Mouse (Mus musculus) liver, embryonic 16.5 days (tissue): ENCODE data around the gene Hspb9. TPM values are rescaled to one million over a fixed set of nuclear protein-coding genes. Genes with fewer than 3 reads are reported as not detected.
A peak's percentile ranks its signal among the peaks of the same experiment; 100 is the strongest.

Source experiments
- ATAC-seq: fragments of 200-750 bp; cut with Nextera tagmentation; 2 replicates; pipeline ENCODE4 v1.8.0; 2017; ENCODE audit warnings: low read depth, mild to moderate bottlenecking, moderate number of reproducible peaks, moderate library complexity
- H3K27ac ChIP-seq: fragments of 300-500 bp; sonication (generic); 2 replicates; pipeline ENCODE4 v1.5.1; 2014; ENCODE audit warnings: mild to moderate bottlenecking, low read length
- H3K27me3 ChIP-seq: fragments of 300-500 bp; sonication (generic); 2 replicates; pipeline ENCODE4 v1.6.1; 2014; ENCODE audit warnings: low read depth, low read length, mixed read lengths; ENCODE audit not compliant: control insufficient read depth, insufficient read depth
- H3K36me3 ChIP-seq: fragments of 300-500 bp; sonication (generic); 2 replicates; pipeline ENCODE4 v1.6.1; 2014; ENCODE audit warnings: mild to moderate bottlenecking; ENCODE audit not compliant: control insufficient read depth, insufficient read depth
- H3K4me1 ChIP-seq: fragments of 300-500 bp; sonication (generic); 2 replicates; pipeline ENCODE4 v1.6.1; 2014; ENCODE audit warnings: low read depth, low read length, mixed read lengths; ENCODE audit not compliant: control insufficient read depth
- H3K4me2 ChIP-seq: fragments of 300-500 bp; sonication (generic); 2 replicates; pipeline ENCODE4 v1.6.1; 2014; ENCODE audit warnings: low read depth, low read length, mixed read lengths
- H3K4me3 ChIP-seq: fragments of 300-500 bp; sonication (generic); 2 replicates; pipeline ENCODE4 v1.5.1; 2014; ENCODE audit warnings: low read depth, mild to moderate bottlenecking, low read length
- H3K9ac ChIP-seq: fragments of 300-500 bp; sonication (generic); 2 replicates; pipeline ENCODE4 v1.6.1; 2014; ENCODE audit warnings: low read depth, low read length
- H3K9me3 ChIP-seq: fragments of 300-500 bp; sonication (generic); replicated peaks from 2 replicates; pipeline ENCODE4 v1.6.1; 2016; ENCODE audit warnings: low read length; ENCODE audit not compliant: control insufficient read depth
- WGBS: fragments of 180-500 bp; shearing (Covaris S2); extraction: QIAGEN DNeasy Blood & Tissue Kit; methylation state at CpG from one replicate; pipeline ENCODE4 v1.1.7; 2014; ENCODE audit not compliant: insufficient replicate concordance; 5-methylcytosine and 5-hydroxymethylcytosine counted together
- polyA plus RNA-seq: library from polyadenylated mRNA; unstranded; fragments of >200 nt; fragmentation: Nextera tagmentation; extraction: Ambion mirVana; gene quantifications from 2 replicates; pipeline ENCODE4 v1.2.1, GENCODE M21; 2015

Gene Hspb9
- polyA plus RNA-seq, 1 experiment from 2014 or later: 0.24 TPM

DNA sequence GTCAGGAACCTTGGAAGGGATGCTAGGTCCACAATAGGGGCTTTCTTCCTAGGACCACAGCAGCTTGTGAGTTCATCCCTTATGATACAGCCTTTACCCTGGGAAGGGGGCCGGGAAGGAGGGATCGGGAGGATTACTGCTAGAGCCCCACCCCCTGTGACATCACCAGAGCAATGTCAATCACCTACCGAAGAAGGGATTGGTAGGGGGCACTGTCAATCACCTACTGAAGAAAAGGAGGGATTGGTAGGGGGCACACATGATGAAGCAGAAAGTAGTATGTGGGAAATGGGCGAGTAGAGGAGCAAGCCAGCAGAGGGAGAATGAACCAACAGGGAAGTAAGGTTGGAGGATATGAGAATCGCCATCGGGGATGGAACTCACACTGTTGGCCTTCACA lies 42.8 kb downstream of the Hspb9 start:
- 50% methylated on average over 6 of the region's 6 CpGs for WGBS
- H3K4me1 ChIP-seq: peaks cover 11% of the 10 kb centered on the region
- no peak overlapping the region for H3K9ac ChIP-seq
- no peak for ATAC-seq
- H3K9me3 ChIP-seq: no peaks in the 10 kb centered on the region
- H3K36me3 ChIP-seq: no peaks in the 10 kb centered on the region
- H3K27me3 ChIP-seq: peaks cover 60% of the 10 kb centered on the region
- H3K4me3 ChIP-seq: no peak overlapping the region
- no peak overlapping the region for H3K4me2 ChIP-seq
- H3K27ac ChIP-seq: no peak overlapping the region

DNA sequence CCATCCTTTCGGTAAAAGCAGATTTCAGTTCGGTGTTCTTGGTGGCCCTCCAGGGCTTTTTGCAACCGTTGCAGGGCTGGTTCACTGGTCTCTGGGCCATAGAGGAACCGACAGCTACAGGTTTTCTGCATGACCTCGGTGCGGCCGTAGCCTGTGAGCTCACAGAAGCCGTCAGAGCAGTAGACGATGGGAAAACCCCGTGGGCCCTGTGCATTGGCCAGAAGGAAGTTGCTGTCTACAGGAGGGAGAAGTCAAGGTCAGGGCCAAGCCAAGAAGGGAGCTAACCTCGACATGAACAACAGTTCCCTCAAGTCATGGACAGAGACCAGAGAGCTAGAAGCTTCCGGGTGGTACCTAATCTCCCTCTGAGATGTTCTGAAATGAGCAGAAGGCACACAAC lies 43.9 kb downstream of the Hspb9 start:
- ATAC-seq: no peak
- no peaks in the 10 kb centered on the region for H3K36me3 ChIP-seq
- H3K4me3 ChIP-seq: no peak overlapping the region
- H3K27ac ChIP-seq: no peak overlapping the region
- H3K27me3 ChIP-seq: peaks cover 55% of the 10 kb centered on the region
- no peak overlapping the region for H3K9ac ChIP-seq
- H3K4me1 ChIP-seq: peaks cover 16% of the 10 kb centered on the region
- WGBS: 67% methylated on average over 12 of the region's 12 CpGs
- no peaks in the 10 kb centered on the region for H3K9me3 ChIP-seq
- H3K4me2 ChIP-seq: no peak overlapping the region

DNA sequence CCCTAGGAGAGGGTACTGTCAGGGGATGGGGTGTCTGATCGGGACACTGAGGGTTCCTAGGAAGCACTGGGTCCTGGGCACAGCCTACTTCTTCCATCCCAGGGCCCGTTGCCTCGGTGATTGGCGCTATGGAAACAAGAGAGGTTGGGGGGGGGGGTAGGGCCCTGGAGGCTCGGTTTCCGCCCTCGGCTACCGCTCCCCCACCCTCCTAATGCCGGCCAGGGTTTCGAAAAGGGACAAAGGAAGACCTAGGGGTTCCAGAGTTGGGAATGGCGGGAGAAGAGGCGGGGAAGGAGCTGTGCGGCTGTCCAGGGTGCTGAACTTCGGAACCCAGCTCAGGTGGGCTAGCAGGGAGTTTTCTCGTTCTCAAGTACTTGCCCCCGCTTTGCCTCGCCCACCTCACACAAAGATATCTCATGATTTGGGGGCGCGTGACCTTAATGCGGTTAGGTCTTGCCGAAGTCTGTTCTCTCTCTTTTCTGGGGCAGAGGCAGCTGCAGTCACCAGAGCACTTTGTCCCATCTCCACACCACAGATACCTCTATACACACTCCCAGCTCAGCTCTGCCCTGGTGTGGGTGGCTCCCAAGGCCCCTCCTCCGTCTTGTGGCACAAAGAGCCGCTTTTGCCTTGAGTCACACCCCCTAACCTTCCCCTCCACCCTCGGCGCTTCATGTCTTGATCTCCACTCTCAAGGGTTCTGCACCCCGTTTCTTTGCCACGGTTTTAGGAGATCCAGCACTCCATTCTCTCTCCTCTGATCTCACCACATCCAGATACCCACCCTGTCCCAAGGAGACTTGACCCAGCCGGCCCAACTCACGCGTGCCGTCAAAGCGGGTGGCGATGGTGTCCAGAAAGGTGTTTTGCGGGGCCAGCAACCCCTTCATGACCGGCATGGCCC lies 45.3 kb downstream of the Hspb9 start:
- H3K9ac ChIP-seq: no peak overlapping the region
- no peaks in the 10 kb centered on the region for H3K36me3 ChIP-seq
- WGBS: 3% methylated on average over 35 of the region's 35 CpGs
- no peak overlapping the region for H3K27ac ChIP-seq
- no peak; the same call in 1 of the 2 replicates for ATAC-seq
- peak overlapping the region; percentile 63 for H3K4me2 ChIP-seq
- H3K4me3 ChIP-seq: peak overlapping the region; percentile 47
- H3K4me1 ChIP-seq: peaks cover 16% of the 10 kb centered on the region
- H3K27me3 ChIP-seq: peaks cover 48% of the 10 kb centered on the region
- no peaks in the 10 kb centered on the region for H3K9me3 ChIP-seq

DNA sequence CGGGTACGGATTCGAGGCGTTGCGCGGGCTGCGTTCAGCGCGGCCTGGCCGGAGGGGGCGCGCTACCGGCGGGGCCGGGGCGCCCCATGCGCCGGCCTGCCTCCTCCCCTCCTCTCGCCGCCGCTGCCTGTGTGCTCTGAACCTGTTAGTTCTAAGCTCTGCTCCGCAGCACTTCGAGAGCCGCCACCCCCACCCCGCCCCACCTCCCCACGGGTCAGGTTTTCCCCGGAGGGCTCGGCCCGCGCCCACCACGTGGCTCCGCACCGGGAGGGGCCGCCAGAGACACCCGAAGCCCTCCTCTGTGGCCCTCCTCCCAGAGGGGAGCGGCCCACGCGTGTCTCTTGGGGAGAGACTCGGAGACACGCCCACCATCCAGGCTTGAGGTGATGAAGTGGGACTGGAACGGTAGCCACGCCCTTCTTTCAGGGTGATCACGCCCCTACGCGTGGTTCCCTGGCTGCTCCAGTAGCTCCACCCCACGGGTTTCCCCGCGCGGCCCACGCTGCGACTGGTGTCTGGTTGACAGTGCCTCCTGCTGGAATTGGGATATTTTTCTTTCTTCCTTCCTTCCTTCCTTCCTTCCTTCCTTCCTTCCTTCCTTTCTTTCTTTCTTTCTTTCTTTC lies 46.1 kb downstream of the Hspb9 start, which contains the start of gene Kcnh4:
Kcnh4 (minus strand) TSS at position 332 of the 623 bp plus-strand sequence.
- H3K9me3 ChIP-seq: no peaks in the 10 kb centered on the region
- no peak within 1 kb of the TSS for H3K27ac ChIP-seq
- peak within 1 kb of the TSS; percentile 63 for H3K4me2 ChIP-seq
- no peaks in the 10 kb centered on the region for H3K36me3 ChIP-seq
- H3K4me3 ChIP-seq: peak within 1 kb of the TSS; percentile 47
- WGBS: under 1% methylated on average over 49 of the region's 51 CpGs
- ATAC-seq: peak; percentile 50
- no peak within 1 kb of the TSS for H3K9ac ChIP-seq
- H3K4me1 ChIP-seq: peaks cover 16% of the 10 kb centered on the region
- H3K27me3 ChIP-seq: peaks cover 48% of the 10 kb centered on the region

DNA sequence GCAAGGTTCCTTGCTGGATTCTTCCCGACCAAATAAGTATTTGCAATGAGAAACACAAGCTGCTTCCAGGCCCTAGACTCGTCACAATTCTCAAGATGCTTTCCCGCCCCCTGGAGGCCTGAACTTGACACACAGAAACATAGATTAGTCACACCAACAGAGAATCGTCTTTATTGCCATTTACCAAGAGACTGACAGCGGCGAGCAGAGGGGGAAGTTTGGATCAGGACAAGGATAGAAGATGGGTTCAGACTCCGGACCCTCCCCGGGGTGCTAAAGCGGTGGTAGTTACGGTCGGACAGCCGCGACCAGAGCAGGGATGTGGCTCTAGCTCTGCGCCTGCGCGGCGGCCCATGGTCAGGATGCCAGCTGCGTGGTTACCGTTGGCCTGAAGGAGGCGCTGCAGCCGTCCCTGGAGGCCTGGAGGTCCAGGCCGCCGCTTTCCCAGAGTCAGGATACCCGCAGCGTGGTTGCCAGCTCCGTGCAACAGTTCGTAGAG lies 47.9 kb downstream of the Hspb9 start:
- peaks cover 43% of the 10 kb centered on the region for H3K27me3 ChIP-seq
- peak; percentile 39; the same call in 1 of the 2 replicates for ATAC-seq
- peaks cover 16% of the 10 kb centered on the region for H3K4me1 ChIP-seq
- under 1% methylated on average over 27 of the region's 27 CpGs for WGBS
- no peak overlapping the region for H3K27ac ChIP-seq
- peak overlapping the region; percentile 72 for H3K4me2 ChIP-seq
- no peak overlapping the region for H3K9ac ChIP-seq
- no peaks in the 10 kb centered on the region for H3K36me3 ChIP-seq
- no peaks in the 10 kb centered on the region for H3K9me3 ChIP-seq
- peak overlapping the region; percentile 56 for H3K4me3 ChIP-seq

DNA sequence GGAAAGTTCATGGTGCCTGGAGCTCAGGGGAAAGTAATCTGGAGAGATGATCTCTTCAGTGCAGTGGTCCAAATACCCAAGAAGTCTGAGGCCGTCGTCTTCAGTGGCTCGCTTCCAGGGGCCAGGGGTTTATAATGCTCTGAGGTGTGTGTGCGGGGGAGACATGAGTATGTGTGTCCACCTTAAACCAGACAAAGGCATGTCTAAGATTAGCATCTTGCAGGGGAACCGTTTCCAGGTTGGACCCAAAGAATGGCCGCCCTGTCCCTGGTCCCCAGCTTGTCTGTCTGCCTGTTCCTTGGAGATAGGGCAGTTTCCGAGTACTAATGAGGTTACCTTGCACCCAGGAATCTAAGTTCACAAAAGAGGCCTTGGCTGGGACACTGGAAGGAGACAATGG lies 49.2 kb downstream of the Hspb9 start, which contains the start of gene Hcrt:
Hcrt (minus strand) TSS at position 101 of the 400 bp plus-strand sequence.
- Histone ChIP-seq H3K4me1 (peaks cover 16% of the 10 kb centered on the region), H3K9ac (no peak within 1 kb of the TSS), H3K27me3 (peaks cover 35% of the 10 kb centered on the region), H3K27ac (no peak within 1 kb of the TSS), H3K4me2 (peak within 1 kb of the TSS; percentile 72), H3K9me3 (no peaks in the 10 kb centered on the region), H3K36me3 (no peaks in the 10 kb centered on the region), H3K4me3 (peak within 1 kb of the TSS; percentile 56)
- WGBS: 73% methylated on average over 7 of the region's 7 CpGs
- no peak for ATAC-seq

Other genes starting within 250 kb of the Hspb9 start
- 1.7 and 1.9 TPM in 2 replicates for gene Klhl11, start 241.1 kb upstream of the Hspb9 start, polyA plus RNA-seq
- 114 and 120 TPM in 2 replicates for gene Acly, start 185.8 kb upstream of the Hspb9 start, polyA plus RNA-seq
- gene Ttc25, start 168.2 kb upstream of the Hspb9 start, polyA plus RNA-seq: 0.06 and 0.11 TPM in 2 replicates
- gene Cnp, start 138.9 kb upstream of the Hspb9 start, polyA plus RNA-seq: 13.8 TPM in 2 replicates
- 18.1 and 19.7 TPM in 2 replicates for gene Nkiras2, start 94.6 kb upstream of the Hspb9 start, polyA plus RNA-seq
- 56.8 and 60.9 TPM in 2 replicates for gene Dnajc7, start 93.7 kb upstream of the Hspb9 start, polyA plus RNA-seq
- 0.05 TPM in 1 of 2 replicates, not detected in the other for gene Zfp385c, start 21.4 kb upstream of the Hspb9 start, polyA plus RNA-seq
- gene Dhx58, start 9.6 kb upstream of the Hspb9 start, polyA plus RNA-seq: 1.9 and 2.2 TPM in 2 replicates
- gene Kat2a, start 1.4 kb upstream of the Hspb9 start, polyA plus RNA-seq: 9.9 and 12.0 TPM in 2 replicates
- gene Rab5c, start 24.4 kb downstream of the Hspb9 start, polyA plus RNA-seq: 21.9 and 22.6 TPM in 2 replicates
- not detected in 2 replicates for gene Kcnh4, start 46.1 kb downstream of the Hspb9 start, polyA plus RNA-seq
- gene Hcrt, start 49.1 kb downstream of the Hspb9 start, polyA plus RNA-seq: not detected in 2 replicates
- gene Ghdc, start 57.1 kb downstream of the Hspb9 start, polyA plus RNA-seq: 1.6 and 2.1 TPM in 2 replicates
- 21.8 and 22.6 TPM in 2 replicates for gene Stat5b, start 136.9 kb downstream of the Hspb9 start, polyA plus RNA-seq
- 8.1 and 8.3 TPM in 2 replicates for gene Stat5a, start 145.5 kb downstream of the Hspb9 start, polyA plus RNA-seq
- 32.8 and 39.2 TPM in 2 replicates for gene Stat3, start 225.7 kb downstream of the Hspb9 start, polyA plus RNA-seq